Mouse (Mus musculus): ENCODE data around the gene Tmem256.
"Not testable (repeated sequence)": the region's sequence is repeated elsewhere in the genome, so short reads cannot be mapped to it uniquely, and the experiment has no call there.

Gene Tmem256

GRCm38 (mm10) chr11:69850754-69851153 is 12.4 kb downstream of the Tmem256 start:
- DNase-seq (ENCODE audit: extremely low spot score, low read depth, low spot score): no peak

- DNase-seq (ENCODE audit: extremely low spot score, low read depth, low spot score): no peak
Observed at GRCm38 (mm10) chr11:69853994-69854393, 15.7 kb downstream of the Tmem256 start.

- DNase-seq (ENCODE audit: extremely low spot score, low read depth, low spot score): no peak
Observed at GRCm38 (mm10) chr11:69854680-69855079, 16.4 kb downstream of the Tmem256 start.

GRCm38 (mm10) chr11:69855347-69855746 is 17.0 kb downstream of the Tmem256 start:
- no peak for DNase-seq (ENCODE audit: extremely low spot score, low read depth, low spot score)

GRCm38 (mm10) chr11:69858113-69858998 is 20.0 kb downstream of the Tmem256 start, which contains the start of gene Tnk1:
Tnk1 (minus strand) TSS chr11:69858730.
- DNase-seq (ENCODE audit: extremely low spot score, low read depth, low spot score): no peak

GRCm38 (mm10) chr11:69863729-69864128 is 25.4 kb downstream of the Tmem256 start:
- not testable (repeated sequence) for DNase-seq (ENCODE audit: extremely low spot score, low read depth, low spot score)

GRCm38 (mm10) chr11:69864138-69864860 is 26.0 kb downstream of the Tmem256 start:
- DNase-seq (ENCODE audit: extremely low spot score, low read depth, low spot score): no peak

GRCm38 (mm10) chr11:69865561-69865960 is 27.2 kb downstream of the Tmem256 start:
- no peak for DNase-seq (ENCODE audit: extremely low spot score, low read depth, low spot score)

- DNase-seq (ENCODE audit: extremely low spot score, low read depth, low spot score): no peak
Observed at GRCm38 (mm10) chr11:69867335-69867734, 29.0 kb downstream of the Tmem256 start.

- no peak for DNase-seq (ENCODE audit: extremely low spot score, low read depth, low spot score)
Observed at GRCm38 (mm10) chr11:69870289-69871069, 32.2 kb downstream of the Tmem256 start.

GRCm38 (mm10) chr11:69871822-69872221 is 33.5 kb downstream of the Tmem256 start:
- no peak for DNase-seq (ENCODE audit: extremely low spot score, low read depth, low spot score)

GRCm38 (mm10) chr11:69872451-69872850 is 34.1 kb downstream of the Tmem256 start:
- no peak for DNase-seq (ENCODE audit: extremely low spot score, low read depth, low spot score)

GRCm38 (mm10) chr11:69876186-69876585 is 37.9 kb downstream of the Tmem256 start:
- no peak for DNase-seq (ENCODE audit: extremely low spot score, low read depth, low spot score)

GRCm38 (mm10) chr11:69876867-69877266 is 38.6 kb downstream of the Tmem256 start:
- DNase-seq (ENCODE audit: extremely low spot score, low read depth, low spot score): no peak

GRCm38 (mm10) chr11:69877878-69878277 is 39.6 kb downstream of the Tmem256 start, which contains the start of gene Tmem95:
Tmem95 (minus strand) TSS chr11:69878018.
- DNase-seq (ENCODE audit: extremely low spot score, low read depth, low spot score): no peak

- no peak for DNase-seq (ENCODE audit: extremely low spot score, low read depth, low spot score)
Observed at GRCm38 (mm10) chr11:69878399-69878798, 40.1 kb downstream of the Tmem256 start.

GRCm38 (mm10) chr11:69878952-69879351 is 40.6 kb downstream of the Tmem256 start:
- DNase-seq (ENCODE audit: extremely low spot score, low read depth, low spot score): no peak

- DNase-seq (ENCODE audit: extremely low spot score, low read depth, low spot score): no peak
Observed at GRCm38 (mm10) chr11:69879711-69880110, 41.4 kb downstream of the Tmem256 start.

- DNase-seq (ENCODE audit: extremely low spot score, low read depth, low spot score): no peak
Observed at GRCm38 (mm10) chr11:69880506-69880852, 42.2 kb downstream of the Tmem256 start.

GRCm38 (mm10) chr11:69880853-69881603 is 42.7 kb downstream of the Tmem256 start, which contains the start of gene Kctd11:
Kctd11 (minus strand) TSS chr11:69881406.
- DNase-seq (ENCODE audit: extremely low spot score, low read depth, low spot score): no peak

All from hindlimb bud, embryonic 11.5 days (tissue).